Mouse (Mus musculus): ENCODE data around the gene Fbxo28. TPM values are rescaled to one million over a fixed set of nuclear protein-coding genes. Genes with fewer than 3 reads are reported as not detected.

Fbxo28 gene
- 16.0 and 18.3 TPM in 2 replicates for polyA plus RNA-seq (2014; fragmentation: Nextera tagmentation; extraction: Ambion mirVana)

DNA sequence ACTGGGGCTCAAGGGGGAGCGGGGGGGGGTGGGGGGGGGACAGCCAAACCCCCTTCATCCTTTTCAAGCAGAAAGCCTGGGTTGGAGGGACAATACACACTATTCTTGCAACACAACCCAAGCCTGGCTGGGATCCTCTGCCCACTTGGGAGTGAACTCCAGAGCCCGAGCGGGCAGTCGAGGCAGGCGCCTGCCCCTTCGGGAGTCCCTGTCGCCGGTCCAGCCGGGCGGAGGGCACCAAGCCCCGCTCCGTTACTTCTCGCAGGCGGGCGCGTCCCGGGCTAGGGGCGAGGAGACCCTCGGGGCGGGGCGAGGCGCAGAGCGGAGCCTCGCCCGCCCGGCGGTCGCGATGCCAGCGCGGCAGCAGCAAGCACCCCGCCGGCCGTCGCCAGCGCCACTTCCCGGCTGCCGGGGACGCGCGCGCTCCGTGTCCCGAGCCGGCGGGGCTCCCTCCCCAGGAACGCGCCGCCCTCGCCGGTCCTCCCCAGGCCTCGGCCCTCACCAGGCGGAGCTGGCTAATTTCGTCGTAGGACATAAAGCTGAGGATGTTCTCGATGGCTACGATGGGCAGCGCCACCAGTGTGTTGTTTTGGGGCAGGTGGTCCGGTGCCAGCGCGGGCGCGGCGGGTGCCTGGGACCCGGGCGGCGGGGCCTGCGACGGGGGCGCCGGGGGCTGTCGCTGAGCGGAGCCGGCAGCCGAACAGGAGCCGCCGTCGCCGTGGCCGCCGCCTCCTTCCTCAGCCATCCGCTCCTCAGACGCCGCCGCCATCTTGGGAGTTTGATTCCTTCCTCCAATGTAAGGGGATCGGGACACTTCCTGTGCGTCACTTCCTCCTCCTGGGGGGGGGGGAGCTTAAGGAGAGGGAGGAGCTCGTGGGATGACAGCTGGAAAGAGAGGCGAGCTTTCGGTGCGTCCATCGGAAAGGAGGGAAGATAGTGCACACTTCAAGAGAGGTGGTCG is at the start of gene Fbxo28:
Gene Fbxo28, minus strand, starts transcription at position 809 of the 961 bp plus-strand sequence.
- peak within 1 kb of the TSS; percentile 72 for H3K27ac ChIP-seq (ENCODE audit: low read depth, low read length)

GRCm38 (mm10) chr1:182388729-182389128 is 47.3 kb upstream of the Fbxo28 start:
- H3K9me3 ChIP-seq (replicated peaks; ENCODE audit: control insufficient read depth, low read length), result no peaks in the 10 kb centered on the region
- no peak overlapping the region for H3K4me2 ChIP-seq
- H3K9ac ChIP-seq (ENCODE audit: low read depth, low read length), result no peak overlapping the region
- H3K27ac ChIP-seq (ENCODE audit: low read depth, low read length), result no peak overlapping the region
- no peak overlapping the region for H3K4me3 ChIP-seq (ENCODE audit: low read depth, low read length)
- no peaks in the 10 kb centered on the region for H3K27me3 ChIP-seq (ENCODE audit: control insufficient read depth, insufficient read depth, low read length)
- H3K4me1 ChIP-seq (ENCODE audit: control insufficient read depth, insufficient read depth, low read length), result no peaks in the 10 kb centered on the region
- 41% methylated on average over 4 of the region's 4 CpGs for WGBS (ENCODE audit: insufficient replicate concordance)
- ATAC-seq (replicated peaks; ENCODE audit: insufficient number of reproducible peaks, low FRiP score, low TSS enrichment), result no peak
- H3K36me3 ChIP-seq (ENCODE audit: control insufficient read depth, insufficient read depth, low read length), result no peaks in the 10 kb centered on the region

More for the DNA sequence above, at the start of gene Fbxo28:
- no peaks in the 10 kb centered on the region for H3K9me3 ChIP-seq (replicated peaks; ENCODE audit: control insufficient read depth, low read length)
- under 1% methylated on average over 85 of the region's 93 CpGs for WGBS (ENCODE audit: insufficient replicate concordance)
- H3K4me1 ChIP-seq (ENCODE audit: control insufficient read depth, insufficient read depth, low read length), result peaks cover 16% of the 10 kb centered on the region
- peak within 1 kb of the TSS; percentile 98 for H3K4me3 ChIP-seq (ENCODE audit: low read depth, low read length)
- peak; percentile 94 for ATAC-seq (replicated peaks; ENCODE audit: insufficient number of reproducible peaks, low FRiP score, low TSS enrichment)
- no peaks in the 10 kb centered on the region for H3K36me3 ChIP-seq (ENCODE audit: control insufficient read depth, insufficient read depth, low read length)
- peak within 1 kb of the TSS; percentile 88 for H3K4me2 ChIP-seq
- peak within 1 kb of the TSS; percentile 97 for H3K9ac ChIP-seq (ENCODE audit: low read depth, low read length)
- no peaks in the 10 kb centered on the region for H3K27me3 ChIP-seq (ENCODE audit: control insufficient read depth, insufficient read depth, low read length)

- Histone ChIP-seq H3K36me3 (ENCODE audit: control insufficient read depth, insufficient read depth, low read length) (no peaks in the 10 kb centered on the region), H3K9me3 (replicated peaks; ENCODE audit: control insufficient read depth, low read length) (no peaks in the 10 kb centered on the region), H3K27me3 (ENCODE audit: control insufficient read depth, insufficient read depth, low read length) (no peaks in the 10 kb centered on the region), H3K9ac (ENCODE audit: low read depth, low read length) (no peak overlapping the region), H3K27ac (ENCODE audit: low read depth, low read length) (no peak overlapping the region), H3K4me2 (no peak overlapping the region), H3K4me1 (ENCODE audit: control insufficient read depth, insufficient read depth, low read length) (no peaks in the 10 kb centered on the region), H3K4me3 (ENCODE audit: low read depth, low read length) (no peak overlapping the region)
- ATAC-seq (replicated peaks; ENCODE audit: insufficient number of reproducible peaks, low FRiP score, low TSS enrichment), result no peak
- 81% methylated on average over 8 of the region's 8 CpGs for WGBS (ENCODE audit: insufficient replicate concordance)
These were observed 45.0 kb upstream of the Fbxo28 start for GRCm38 (mm10) chr1:182386449-182386848.

GRCm38 (mm10) chr1:182383096-182383495 is 41.7 kb upstream of the Fbxo28 start:
- no peak overlapping the region for H3K27ac ChIP-seq (ENCODE audit: low read depth, low read length)
- H3K4me1 ChIP-seq (ENCODE audit: control insufficient read depth, insufficient read depth, low read length), result no peaks in the 10 kb centered on the region
- 78% methylated on average over 9 of the region's 9 CpGs for WGBS (ENCODE audit: insufficient replicate concordance)
- H3K9me3 ChIP-seq (replicated peaks; ENCODE audit: control insufficient read depth, low read length), result no peaks in the 10 kb centered on the region
- ATAC-seq (replicated peaks; ENCODE audit: insufficient number of reproducible peaks, low FRiP score, low TSS enrichment), result no peak
- no peaks in the 10 kb centered on the region for H3K36me3 ChIP-seq (ENCODE audit: control insufficient read depth, insufficient read depth, low read length)
- H3K9ac ChIP-seq (ENCODE audit: low read depth, low read length), result no peak overlapping the region
- H3K27me3 ChIP-seq (ENCODE audit: control insufficient read depth, insufficient read depth, low read length), result no peaks in the 10 kb centered on the region
- no peak overlapping the region for H3K4me3 ChIP-seq (ENCODE audit: low read depth, low read length)
- no peak overlapping the region for H3K4me2 ChIP-seq

- Histone ChIP-seq H3K36me3 (ENCODE audit: control insufficient read depth, insufficient read depth, low read length) (no peaks in the 10 kb centered on the region), H3K4me2 (no peak overlapping the region), H3K9me3 (replicated peaks; ENCODE audit: control insufficient read depth, low read length) (no peaks in the 10 kb centered on the region), H3K27me3 (ENCODE audit: control insufficient read depth, insufficient read depth, low read length) (no peaks in the 10 kb centered on the region), H3K27ac (ENCODE audit: low read depth, low read length) (no peak overlapping the region), H3K9ac (ENCODE audit: low read depth, low read length) (no peak overlapping the region), H3K4me3 (ENCODE audit: low read depth, low read length) (no peak overlapping the region), H3K4me1 (ENCODE audit: control insufficient read depth, insufficient read depth, low read length) (no peaks in the 10 kb centered on the region)
- WGBS (ENCODE audit: insufficient replicate concordance), result 66% methylated on average over 3 of the region's 3 CpGs
- no peak for ATAC-seq (replicated peaks; ENCODE audit: insufficient number of reproducible peaks, low FRiP score, low TSS enrichment)
These were observed 39.9 kb upstream of the Fbxo28 start for GRCm38 (mm10) chr1:182381327-182381726.

- Histone ChIP-seq H3K9me3 (replicated peaks; ENCODE audit: control insufficient read depth, low read length) (no peaks in the 10 kb centered on the region), H3K4me3 (ENCODE audit: low read depth, low read length) (no peak overlapping the region), H3K27me3 (ENCODE audit: control insufficient read depth, insufficient read depth, low read length) (no peaks in the 10 kb centered on the region), H3K27ac (ENCODE audit: low read depth, low read length) (no peak overlapping the region), H3K36me3 (ENCODE audit: control insufficient read depth, insufficient read depth, low read length) (no peaks in the 10 kb centered on the region), H3K4me1 (ENCODE audit: control insufficient read depth, insufficient read depth, low read length) (no peaks in the 10 kb centered on the region), H3K9ac (ENCODE audit: low read depth, low read length) (no peak overlapping the region), H3K4me2 (no peak overlapping the region)
- 72% methylated on average over 7 of the region's 7 CpGs for WGBS (ENCODE audit: insufficient replicate concordance)
- no peak for ATAC-seq (replicated peaks; ENCODE audit: insufficient number of reproducible peaks, low FRiP score, low TSS enrichment)
These were observed 39.3 kb upstream of the Fbxo28 start for GRCm38 (mm10) chr1:182380683-182381082.

GRCm38 (mm10) chr1:182378876-182379275 is 37.4 kb upstream of the Fbxo28 start:
- 79% methylated on average over 7 of the region's 7 CpGs for WGBS (ENCODE audit: insufficient replicate concordance)
- Histone ChIP-seq H3K36me3 (ENCODE audit: control insufficient read depth, insufficient read depth, low read length) (no peaks in the 10 kb centered on the region), H3K4me2 (no peak overlapping the region), H3K4me1 (ENCODE audit: control insufficient read depth, insufficient read depth, low read length) (no peaks in the 10 kb centered on the region), H3K9me3 (replicated peaks; ENCODE audit: control insufficient read depth, low read length) (no peaks in the 10 kb centered on the region), H3K9ac (ENCODE audit: low read depth, low read length) (no peak overlapping the region), H3K27ac (ENCODE audit: low read depth, low read length) (no peak overlapping the region), H3K4me3 (ENCODE audit: low read depth, low read length) (no peak overlapping the region), H3K27me3 (ENCODE audit: control insufficient read depth, insufficient read depth, low read length) (no peaks in the 10 kb centered on the region)
- no peak for ATAC-seq (replicated peaks; ENCODE audit: insufficient number of reproducible peaks, low FRiP score, low TSS enrichment)

DNA sequence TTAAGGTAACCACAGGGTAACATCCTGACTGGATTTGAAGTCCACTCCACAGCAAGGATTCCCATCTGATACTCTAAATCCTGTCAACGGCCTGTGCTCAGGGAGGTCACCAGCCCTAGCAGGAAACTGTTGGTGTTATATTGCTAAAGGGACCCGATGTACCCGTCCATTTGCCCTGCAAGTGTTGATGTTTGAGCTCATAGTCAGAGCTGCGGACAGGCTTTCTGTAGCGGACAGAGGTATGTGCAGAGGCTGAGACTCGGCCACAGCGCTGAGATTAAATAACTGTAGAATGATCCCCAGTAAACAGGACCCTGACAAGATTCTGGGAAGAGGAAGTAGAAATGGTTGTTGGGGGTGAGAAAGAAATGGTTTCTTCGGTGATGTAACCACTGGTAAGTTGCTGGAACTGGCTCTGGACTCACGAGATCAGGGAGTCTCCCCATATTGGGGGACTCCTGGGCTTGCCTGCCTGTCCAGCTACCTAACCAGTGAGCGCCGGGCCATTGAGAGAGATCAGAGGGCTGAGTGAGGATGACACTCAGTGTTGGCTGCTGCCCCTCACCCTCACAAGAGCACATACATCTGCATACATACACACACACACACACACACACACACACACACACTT is 36.9 kb upstream of the Fbxo28 start:
- WGBS (ENCODE audit: insufficient replicate concordance), result 57% methylated on average over 11 of the region's 11 CpGs
- ATAC-seq (replicated peaks; ENCODE audit: insufficient number of reproducible peaks, low FRiP score, low TSS enrichment), result no peak
- no peaks in the 10 kb centered on the region for H3K4me1 ChIP-seq (ENCODE audit: control insufficient read depth, insufficient read depth, low read length)

More for the DNA sequence above, 36.9 kb upstream of the Fbxo28 start:
- H3K4me3 ChIP-seq (ENCODE audit: low read depth, low read length), result no peak overlapping the region
- no peaks in the 10 kb centered on the region for H3K27me3 ChIP-seq (ENCODE audit: control insufficient read depth, insufficient read depth, low read length)
- H3K27ac ChIP-seq (ENCODE audit: low read depth, low read length), result no peak overlapping the region
- H3K36me3 ChIP-seq (ENCODE audit: control insufficient read depth, insufficient read depth, low read length), result no peaks in the 10 kb centered on the region
- H3K4me2 ChIP-seq, result no peak overlapping the region
- H3K9me3 ChIP-seq (replicated peaks; ENCODE audit: control insufficient read depth, low read length), result no peaks in the 10 kb centered on the region
- no peak overlapping the region for H3K9ac ChIP-seq (ENCODE audit: low read depth, low read length)
